Mouse (Mus musculus): ENCODE results near the gene Cela1. TPM values are rescaled to one million over a fixed set of nuclear protein-coding genes. Genes with fewer than 3 reads are reported as not detected.

The Cela1 gene
- polyA plus RNA-seq, 2 experiments, result 2.6 to 2.8 TPM

- no peaks in the 10 kb centered on the region for H3K9me3 ChIP-seq (ENCODE audit: control insufficient read depth, low read length)
- H3K9ac ChIP-seq (ENCODE audit: low read depth, low read length, severe bottlenecking), result peak within 1 kb of the TSS; percentile 36; the same call in 1 of the 2 replicates
- no peak within 1 kb of the TSS for H3K27ac ChIP-seq (replicated peaks; ENCODE audit: low read depth, low read length)
- H3K36me3 ChIP-seq (ENCODE audit: control insufficient read depth, insufficient read depth, low read length), result no peaks in the 10 kb centered on the region
- no peak for TF ChIP-seq POLR2A (IDR thresholded peaks at IDR 0.05; ENCODE audit: borderline replicate concordance, extremely low read depth, insufficient read depth, insufficient read length)
- no peak for DNase-seq (ENCODE audit: low spot score)
- H3K27me3 ChIP-seq (ENCODE audit: control insufficient read depth, insufficient read depth, low read length), result peaks cover 38% of the 10 kb centered on the region
- 4% methylated on average over 38 of the region's 57 CpGs for WGBS
- H3K4me3 ChIP-seq (replicated peaks; ENCODE audit: low read length), result peak within 1 kb of the TSS; percentile 37
- H3K4me2 ChIP-seq (replicated peaks; ENCODE audit: low read depth, low read length, severe bottlenecking), result peak within 1 kb of the TSS; percentile 53
- no peak for ATAC-seq (ENCODE audit: low FRiP score, low read depth)
- peaks cover 6% of the 10 kb centered on the region for H3K4me1 ChIP-seq (ENCODE audit: control insufficient read depth, insufficient read depth, low read length)
Observed at GRCm38 (mm10) chr15:100729281-100729985, 41.7 kb upstream of the Cela1 start, which contains the start of gene Galnt6. Galnt6 (minus strand) TSS chr15:100729376.

- Histone ChIP-seq H3K4me1 (ENCODE audit: control insufficient read depth, insufficient read depth, low read length) (peaks cover 6% of the 10 kb centered on the region), H3K27ac (replicated peaks; ENCODE audit: low read depth, low read length) (no peak overlapping the region), H3K9me3 (ENCODE audit: control insufficient read depth, low read length) (no peaks in the 10 kb centered on the region), H3K27me3 (ENCODE audit: control insufficient read depth, insufficient read depth, low read length) (peaks cover 38% of the 10 kb centered on the region), H3K9ac (ENCODE audit: low read depth, low read length, severe bottlenecking) (no peak overlapping the region), H3K4me2 (replicated peaks; ENCODE audit: low read depth, low read length, severe bottlenecking) (peak overlapping the region; percentile 53), H3K4me3 (replicated peaks; ENCODE audit: low read length) (peak overlapping the region; percentile 37), H3K36me3 (ENCODE audit: control insufficient read depth, insufficient read depth, low read length) (no peaks in the 10 kb centered on the region)
- no peak for ATAC-seq (ENCODE audit: low FRiP score, low read depth)
- no peak for TF ChIP-seq POLR2A (IDR thresholded peaks at IDR 0.05; ENCODE audit: borderline replicate concordance, extremely low read depth, insufficient read depth, insufficient read length)
- WGBS, result 34% methylated on average over 9 of the region's 9 CpGs
- no peak for DNase-seq (ENCODE audit: low spot score)
Observed at GRCm38 (mm10) chr15:100728586-100728985, 40.9 kb upstream of the Cela1 start.

GRCm38 (mm10) chr15:100727834-100728233, 40.1 kb upstream of the Cela1 start:
- 77% methylated on average over 11 of the region's 11 CpGs for WGBS
- DNase-seq (ENCODE audit: low spot score), result no peak
- no peak for TF ChIP-seq POLR2A (IDR thresholded peaks at IDR 0.05; ENCODE audit: borderline replicate concordance, extremely low read depth, insufficient read depth, insufficient read length)
- Histone ChIP-seq H3K9me3 (ENCODE audit: control insufficient read depth, low read length) (no peaks in the 10 kb centered on the region), H3K27ac (replicated peaks; ENCODE audit: low read depth, low read length) (no peak overlapping the region), H3K27me3 (ENCODE audit: control insufficient read depth, insufficient read depth, low read length) (peaks cover 38% of the 10 kb centered on the region), H3K4me1 (ENCODE audit: control insufficient read depth, insufficient read depth, low read length) (peaks cover 6% of the 10 kb centered on the region), H3K4me3 (replicated peaks; ENCODE audit: low read length) (no peak overlapping the region), H3K4me2 (replicated peaks; ENCODE audit: low read depth, low read length, severe bottlenecking) (no peak overlapping the region), H3K9ac (ENCODE audit: low read depth, low read length, severe bottlenecking) (no peak overlapping the region), H3K36me3 (ENCODE audit: control insufficient read depth, insufficient read depth, low read length) (no peaks in the 10 kb centered on the region)
- no peak for ATAC-seq (ENCODE audit: low FRiP score, low read depth)

GRCm38 (mm10) chr15:100726721-100727120, 39.0 kb upstream of the Cela1 start:
- peaks cover 38% of the 10 kb centered on the region for H3K27me3 ChIP-seq (ENCODE audit: control insufficient read depth, insufficient read depth, low read length)
- no peak overlapping the region for H3K9ac ChIP-seq (ENCODE audit: low read depth, low read length, severe bottlenecking)
- H3K4me3 ChIP-seq (replicated peaks; ENCODE audit: low read length), result no peak overlapping the region

GRCm38 (mm10) chr15:100723505-100723904, 35.8 kb upstream of the Cela1 start:
- no peak overlapping the region for H3K27ac ChIP-seq (replicated peaks; ENCODE audit: low read depth, low read length)
- no peak overlapping the region for H3K9ac ChIP-seq (ENCODE audit: low read depth, low read length, severe bottlenecking)
- H3K4me2 ChIP-seq (replicated peaks; ENCODE audit: low read depth, low read length, severe bottlenecking), result no peak overlapping the region
- H3K9me3 ChIP-seq (ENCODE audit: control insufficient read depth, low read length), result 0 out of 2 replicates have a peak, but pooled peaks cover 3% of the 10 kb centered on the region
- H3K36me3 ChIP-seq (ENCODE audit: control insufficient read depth, insufficient read depth, low read length), result no peaks in the 10 kb centered on the region
- DNase-seq (ENCODE audit: low spot score), result no peak
- 55% methylated on average over 14 of the region's 14 CpGs for WGBS
- H3K4me3 ChIP-seq (replicated peaks; ENCODE audit: low read length), result no peak overlapping the region
- no peak for TF ChIP-seq POLR2A (IDR thresholded peaks at IDR 0.05; ENCODE audit: borderline replicate concordance, extremely low read depth, insufficient read depth, insufficient read length)
- ATAC-seq (ENCODE audit: low FRiP score, low read depth), result no peak
- H3K27me3 ChIP-seq (ENCODE audit: control insufficient read depth, insufficient read depth, low read length), result peaks cover 11% of the 10 kb centered on the region
- H3K4me1 ChIP-seq (ENCODE audit: control insufficient read depth, insufficient read depth, low read length), result no peaks in the 10 kb centered on the region

More at GRCm38 (mm10) chr15:100726721-100727120, 39.0 kb upstream of the Cela1 start:
- TF ChIP-seq POLR2A (IDR thresholded peaks at IDR 0.05; ENCODE audit: borderline replicate concordance, extremely low read depth, insufficient read depth, insufficient read length), result no peak
- no peaks in the 10 kb centered on the region for H3K36me3 ChIP-seq (ENCODE audit: control insufficient read depth, insufficient read depth, low read length)
- H3K27ac ChIP-seq (replicated peaks; ENCODE audit: low read depth, low read length), result no peak overlapping the region
- H3K4me1 ChIP-seq (ENCODE audit: control insufficient read depth, insufficient read depth, low read length), result peaks cover 6% of the 10 kb centered on the region
- DNase-seq (ENCODE audit: low spot score) (no peak), ATAC-seq (ENCODE audit: low FRiP score, low read depth) (no peak)
- 87% methylated on average over 11 of the region's 11 CpGs for WGBS
- H3K4me2 ChIP-seq (replicated peaks; ENCODE audit: low read depth, low read length, severe bottlenecking), result no peak overlapping the region
- no peaks in the 10 kb centered on the region for H3K9me3 ChIP-seq (ENCODE audit: control insufficient read depth, low read length)

Measured in limb, embryonic 14.5 days (tissue).